Mouse (Mus musculus) myocyte (in vitro differentiated cells): ENCODE results near the gene Rab25. TPM values are rescaled to one million over a fixed set of nuclear protein-coding genes. Genes with fewer than 3 reads are reported as not detected.

Source experiments
- H3K27me3 ChIP-seq: one replicate; pipeline ENCODE4 v1.6.1; 2011; ENCODE audit not compliant: control insufficient read depth, insufficient read depth, insufficient read length
- H3K36me3 ChIP-seq: one replicate; pipeline ENCODE4 v1.6.1; 2011; ENCODE audit not compliant: control insufficient read depth, insufficient read depth
- H3K4me2 ChIP-seq: one replicate; pipeline ENCODE4 v1.6.1; 2011; ENCODE audit warnings: low read depth, control low read depth
- H3K4me3 ChIP-seq: one replicate; pipeline ENCODE4 v1.5.1; 2011; ENCODE audit warnings: mild to moderate bottlenecking, control low read depth, moderate library complexity
- H3K79me2 ChIP-seq: one replicate; pipeline ENCODE4 v1.6.1; 2011; ENCODE audit not compliant: control insufficient read depth, insufficient read depth
- H3ac ChIP-seq: one replicate; pipeline ENCODE4 v1.6.1; 2011; ENCODE audit not compliant: control insufficient read depth, insufficient read length
- CEBPB ChIP-seq: IDR thresholded peaks from 2 replicates; pipeline ENCODE4 v1.6.1; 2011; ENCODE audit warnings: mild to moderate bottlenecking, moderate library complexity; ENCODE audit not compliant: poor library complexity, insufficient read depth, severe bottlenecking
- E2F4 ChIP-seq: IDR thresholded peaks from one replicate; pipeline ENCODE4 v1.6.1; 2011; ENCODE audit warnings: mild to moderate bottlenecking, control low read depth, moderate library complexity; ENCODE audit not compliant: insufficient read depth
- MAX ChIP-seq: IDR thresholded peaks from one replicate; pipeline ENCODE4 v1.6.1; 2011; ENCODE audit warnings: low read depth, mild to moderate bottlenecking, control low read depth
- MYOD1 ChIP-seq, 3 experiments: IDR thresholded peaks; one replicate each; pipeline ENCODE4 v1.6.1; 2011; ENCODE audit warnings: control low read depth in 2 of 3, low read depth in 2 of 3, mild to moderate bottlenecking in 2 of 3, moderate library complexity in 1 of 3; ENCODE audit not compliant: insufficient read length in 2 of 3, control insufficient read depth in 1 of 3
- MYOG ChIP-seq, 3 experiments: IDR thresholded peaks; one replicate each; pipeline ENCODE4 v1.6.1; 2011; ENCODE audit warnings: control low read depth in 2 of 3, low read depth in 2 of 3, mild to moderate bottlenecking in 2 of 3; ENCODE audit not compliant: insufficient read length in 2 of 3, control insufficient read depth in 1 of 3, insufficient read depth in 1 of 3
- POLR2A ChIP-seq: IDR thresholded peaks from one replicate; pipeline ENCODE4 v1.6.1; 2011; ENCODE audit warnings: low read depth, mild to moderate bottlenecking, control low read depth, moderate library complexity; ENCODE audit not compliant: insufficient read length
- POLR2AphosphoS2 ChIP-seq: IDR thresholded peaks from one replicate; pipeline ENCODE4 v1.6.1; 2011; ENCODE audit warnings: low read depth, control low read depth; ENCODE audit not compliant: insufficient read length
- REST ChIP-seq: IDR thresholded peaks from one replicate; pipeline ENCODE4 v1.6.1; 2011; ENCODE audit warnings: mild to moderate bottlenecking, control low read depth, moderate library complexity; ENCODE audit not compliant: insufficient read depth, insufficient read length
- SRF ChIP-seq: IDR thresholded peaks from one replicate; pipeline ENCODE4 v1.6.1; 2011; ENCODE audit warnings: low read depth; ENCODE audit not compliant: control insufficient read depth, insufficient read length
- TCF12 ChIP-seq: IDR thresholded peaks from one replicate; pipeline ENCODE4 v1.6.1; 2011; ENCODE audit warnings: mild to moderate bottlenecking, control low read depth; ENCODE audit not compliant: poor library complexity, insufficient read depth, severe bottlenecking
- TCF3 ChIP-seq: IDR thresholded peaks from one replicate; pipeline ENCODE4 v1.6.1; 2011; ENCODE audit warnings: low read depth, control low read depth; ENCODE audit not compliant: insufficient read length
- USF1 ChIP-seq: IDR thresholded peaks from one replicate; pipeline ENCODE4 v1.6.1; 2011; ENCODE audit warnings: low read depth, mild to moderate bottlenecking, control low read depth, moderate library complexity
- polyA plus RNA-seq: library from polyadenylated mRNA; unstranded; fragments of >200 nt; fragmentation: generic; extraction: Trizol; gene quantifications from one replicate; pipeline ENCODE4 v1.2.1, GENCODE M21; 2012; ENCODE audit warnings: missing spikeins

The Rab25 gene
- polyA plus RNA-seq, 1 experiment: 0.13 TPM

GRCm38 (mm10) chr3:88591950-88592731, 44.0 kb upstream of the Rab25 start:
- peak overlapping the region; percentile 83 for H3K4me2 ChIP-seq
- no peak overlapping the region for H3K4me3 ChIP-seq
- TF ChIP-seq POLR2A (peak; percentile 12), MAX (no peak)
- no peaks in the 10 kb centered on the region for H3K27me3 ChIP-seq
- peaks cover 10% of the 10 kb centered on the region for H3K36me3 ChIP-seq
- no peak overlapping the region for H3ac ChIP-seq
- no peaks in the 10 kb centered on the region for H3K79me2 ChIP-seq

GRCm38 (mm10) chr3:88591044-88591443, 42.9 kb upstream of the Rab25 start:
- Histone ChIP-seq H3K79me2 (no peaks in the 10 kb centered on the region), H3K4me3 (no peak overlapping the region), H3K4me2 (no peak overlapping the region), H3ac (no peak overlapping the region), H3K27me3 (no peaks in the 10 kb centered on the region), H3K36me3 (peaks cover 18% of the 10 kb centered on the region)
- TF ChIP-seq POLR2AphosphoS2 (no peak), USF1 (no peak), CEBPB (no peak), TCF3 (no peak), E2F4 (no peak)

- Histone ChIP-seq H3K36me3 (peaks cover 18% of the 10 kb centered on the region), H3K4me2 (no peak overlapping the region), H3K79me2 (no peaks in the 10 kb centered on the region), H3K27me3 (no peaks in the 10 kb centered on the region), H3ac (no peak overlapping the region), H3K4me3 (no peak overlapping the region)
- TF ChIP-seq MAX (no peak), POLR2AphosphoS2 (peak; percentile 24)
Observed at GRCm38 (mm10) chr3:88590246-88590645, 42.1 kb upstream of the Rab25 start.

GRCm38 (mm10) chr3:88586640-88587039, 38.5 kb upstream of the Rab25 start:
- no peaks in the 10 kb centered on the region for H3K27me3 ChIP-seq
- H3ac ChIP-seq: no peak overlapping the region
- no peak overlapping the region for H3K4me2 ChIP-seq
- no peak for TF ChIP-seq CEBPB
- no peak for TF ChIP-seq MYOD1 (IDR thresholded peaks at IDR 0.05; ENCODE audit: control insufficient read depth in 1 of 3, insufficient read length in 2 of 3, low read depth in 2 of 3)
- no peak for TF ChIP-seq POLR2AphosphoS2
- no peak for TF ChIP-seq REST
- TF ChIP-seq POLR2A: no peak
- TF ChIP-seq MAX: no peak
- no peak for TF ChIP-seq USF1
- TF ChIP-seq SRF: no peak
- TF ChIP-seq E2F4: no peak
- no peak for TF ChIP-seq MYOG (IDR thresholded peaks at IDR 0.05; ENCODE audit: control insufficient read depth in 1 of 3, insufficient read depth in 1 of 3, insufficient read length in 2 of 3, low read depth in 2 of 3)
- TF ChIP-seq TCF3: no peak
- TF ChIP-seq TCF12: no peak
- H3K79me2 ChIP-seq: peaks cover 3% of the 10 kb centered on the region
- H3K4me3 ChIP-seq: no peak overlapping the region
- H3K36me3 ChIP-seq: peaks cover 26% of the 10 kb centered on the region

- peaks cover 10% of the 10 kb centered on the region for H3K79me2 ChIP-seq
- peaks cover 26% of the 10 kb centered on the region for H3K36me3 ChIP-seq
- no peak overlapping the region for H3K4me3 ChIP-seq
- TF ChIP-seq CEBPB (no peak), USF1 (no peak), MAX (no peak), POLR2A (no peak), SRF (no peak), TCF3 (no peak), POLR2AphosphoS2 (no peak), REST (no peak), MYOD1 (IDR thresholded peaks at IDR 0.05; ENCODE audit: control insufficient read depth in 1 of 3, insufficient read length in 2 of 3, low read depth in 2 of 3) (no peak), TCF12 (no peak), E2F4 (no peak), MYOG (IDR thresholded peaks at IDR 0.05; ENCODE audit: control insufficient read depth in 1 of 3, insufficient read depth in 1 of 3, insufficient read length in 2 of 3, low read depth in 2 of 3) (no peak)
- no peak overlapping the region for H3ac ChIP-seq
- H3K27me3 ChIP-seq: no peaks in the 10 kb centered on the region
- H3K4me2 ChIP-seq: no peak overlapping the region
Observed at GRCm38 (mm10) chr3:88585769-88586168, 37.7 kb upstream of the Rab25 start.
